Mouse (Mus musculus): ENCODE results near the gene Cse1l.

Gene Cse1l

DNA sequence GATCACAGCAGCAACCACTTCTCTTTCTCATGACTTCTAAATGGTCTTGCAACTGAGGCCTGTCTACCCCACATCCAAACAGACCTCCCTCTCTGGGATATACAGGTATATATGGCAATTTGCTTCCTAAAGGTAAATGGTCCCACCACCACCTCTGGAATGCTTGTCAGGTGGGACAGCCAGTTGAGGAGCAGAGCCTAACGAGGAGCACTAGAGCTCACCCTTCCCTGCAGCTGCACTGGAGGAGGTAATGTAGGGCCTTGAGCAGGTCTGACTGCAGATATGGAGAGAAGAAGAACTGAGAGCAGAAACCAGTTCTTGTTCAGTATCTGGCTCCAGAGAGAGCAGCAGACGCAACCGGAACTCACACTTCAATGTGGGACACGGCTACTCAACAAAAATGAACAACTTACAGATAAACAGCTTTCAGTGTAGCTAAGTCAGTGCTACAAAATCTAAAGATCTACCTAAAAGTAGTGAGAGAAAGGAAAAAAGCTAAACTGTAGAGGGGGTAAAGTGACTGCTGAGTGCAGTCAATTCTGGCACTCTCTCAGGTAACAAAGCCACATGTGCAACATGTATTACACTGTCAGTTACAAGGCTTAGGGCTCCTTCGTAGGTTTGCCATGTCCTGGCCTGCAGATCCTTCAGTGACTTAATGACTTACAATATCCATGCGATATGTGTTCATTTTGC is 68.5 kb downstream of the Cse1l start:
- DNase-seq (ENCODE audit: low spot score in 2 of 2), result no peak

DNA sequence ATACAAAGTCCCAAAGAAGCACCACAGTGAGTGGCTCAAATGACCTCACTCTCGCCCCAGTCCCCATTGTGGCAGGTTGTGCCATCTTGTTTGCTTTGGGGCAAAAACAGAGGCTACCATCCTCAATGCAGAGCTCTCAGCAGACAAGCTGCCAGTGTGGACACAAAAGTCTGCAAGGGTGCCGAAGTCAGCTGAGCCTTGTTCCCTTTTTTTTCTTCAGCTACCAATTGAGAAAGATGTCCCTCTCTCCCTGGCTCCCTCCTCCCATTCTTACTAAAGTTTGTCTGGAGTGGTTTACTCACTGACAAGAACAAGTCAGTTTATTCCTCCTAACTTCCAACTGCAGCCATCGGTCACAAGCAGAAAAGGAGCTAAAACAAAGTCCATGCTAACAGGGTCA is 70.5 kb downstream of the Cse1l start:
- DNase-seq (ENCODE audit: low spot score in 2 of 2), result no peak

DNA sequence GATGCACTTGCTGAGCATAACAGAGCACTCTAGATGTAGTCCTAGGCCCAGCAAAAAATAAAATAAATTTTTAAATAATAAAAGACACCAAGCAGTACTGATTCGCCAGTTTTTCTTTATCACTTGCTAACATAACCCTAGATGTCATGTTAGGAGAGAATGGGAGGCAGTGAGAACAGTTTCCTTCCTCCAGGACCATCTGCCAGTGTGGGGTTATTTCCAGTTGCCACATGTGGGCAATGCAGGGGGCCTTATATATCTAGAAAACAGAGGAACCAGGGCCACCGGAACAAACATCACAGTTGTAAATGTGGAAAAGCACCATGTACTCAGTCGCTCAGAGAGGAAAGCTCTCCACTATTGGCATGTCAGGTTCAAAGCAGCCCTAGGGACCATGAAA is 71.7 kb downstream of the Cse1l start:
- no peak for DNase-seq (ENCODE audit: low spot score in 2 of 2)

DNA sequence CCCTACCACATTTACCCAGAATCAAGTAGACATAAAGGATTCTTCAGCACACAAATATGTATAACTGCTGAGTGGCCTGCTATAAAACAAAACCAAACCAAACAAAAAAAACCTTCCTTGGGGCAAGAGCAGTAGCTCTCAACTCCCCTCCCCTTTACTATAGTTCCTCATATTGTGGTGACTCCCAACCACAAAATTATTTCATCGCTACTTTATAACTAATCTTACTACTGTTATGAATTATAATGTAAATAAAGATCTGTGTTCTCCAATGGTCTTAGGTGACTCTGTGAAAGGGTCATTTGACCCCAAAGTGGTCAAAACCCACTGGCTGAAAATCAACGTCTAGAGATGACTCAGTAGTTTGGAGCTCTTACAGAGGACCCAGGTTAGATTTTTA is 74.3 kb downstream of the Cse1l start:
- no peak for DNase-seq (ENCODE audit: low spot score in 2 of 2)

DNA sequence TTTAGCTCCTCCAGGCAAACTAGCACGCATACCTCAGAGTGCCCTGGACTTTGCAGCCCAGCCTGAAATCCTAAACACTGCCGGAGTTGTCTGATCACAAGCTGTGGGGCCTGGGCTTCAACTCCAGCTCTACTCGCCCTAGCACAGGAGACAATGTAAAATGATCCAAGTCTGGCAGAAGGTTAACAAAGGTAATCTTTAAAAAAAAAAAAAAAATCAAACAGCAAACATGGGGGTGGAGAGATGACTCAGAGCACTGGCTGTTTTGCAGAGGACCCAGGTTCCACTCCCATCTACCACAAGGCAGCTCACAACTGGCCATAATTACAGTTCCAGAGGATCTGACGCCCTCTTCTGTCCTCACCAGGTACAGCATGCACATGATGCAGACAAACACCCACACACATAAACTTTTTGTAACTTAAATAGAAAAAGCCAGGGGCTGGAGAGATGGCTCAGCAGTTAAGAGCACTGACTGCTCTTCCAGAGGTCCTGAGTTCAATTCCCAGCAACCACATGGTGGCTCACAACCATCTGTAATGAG is 77.6 kb downstream of the Cse1l start:
- no peak for DNase-seq (ENCODE audit: low spot score in 2 of 2)

DNA sequence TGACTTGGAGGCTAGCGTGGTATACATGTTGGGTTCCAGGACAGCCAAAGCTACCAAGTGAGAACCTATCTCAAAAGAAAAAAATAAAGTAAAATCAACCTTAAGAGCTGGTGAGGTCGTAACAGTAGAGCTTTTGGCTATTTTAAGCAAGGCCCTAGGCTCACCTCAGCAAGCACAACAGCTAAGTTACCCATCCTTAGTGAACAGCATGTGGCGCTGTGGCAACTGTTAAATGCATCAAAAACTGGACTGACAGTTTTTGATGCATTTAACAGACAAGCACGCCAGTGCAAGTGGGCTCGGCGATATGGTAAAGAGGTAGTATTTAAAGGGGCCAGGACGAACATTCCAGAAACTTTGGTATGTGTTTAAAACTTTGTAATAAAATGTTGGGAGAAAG is 85.0 kb downstream of the Cse1l start:
- no peak for DNase-seq (ENCODE audit: low spot score in 2 of 2)

DNA sequence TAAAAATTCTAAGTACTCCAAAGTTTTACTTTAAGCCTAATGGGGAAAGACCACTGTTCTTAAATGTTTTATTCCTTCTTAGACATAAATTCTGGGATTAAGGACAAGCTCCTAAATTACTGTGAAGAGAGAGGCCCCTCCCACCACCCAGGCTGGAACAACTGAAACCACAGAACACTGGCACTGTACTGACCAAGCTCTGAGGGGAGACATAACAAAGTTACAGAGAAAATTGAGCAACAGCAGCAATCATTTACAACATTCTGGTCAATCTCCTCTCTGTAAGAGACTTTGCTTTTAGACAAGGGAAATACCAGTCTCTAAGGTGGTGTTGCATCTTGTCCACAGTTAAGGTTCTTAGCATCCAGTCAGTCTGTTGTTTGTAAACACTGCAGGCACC is 86.1 kb downstream of the Cse1l start:
- no peak for DNase-seq (ENCODE audit: low spot score in 2 of 2)

DNA sequence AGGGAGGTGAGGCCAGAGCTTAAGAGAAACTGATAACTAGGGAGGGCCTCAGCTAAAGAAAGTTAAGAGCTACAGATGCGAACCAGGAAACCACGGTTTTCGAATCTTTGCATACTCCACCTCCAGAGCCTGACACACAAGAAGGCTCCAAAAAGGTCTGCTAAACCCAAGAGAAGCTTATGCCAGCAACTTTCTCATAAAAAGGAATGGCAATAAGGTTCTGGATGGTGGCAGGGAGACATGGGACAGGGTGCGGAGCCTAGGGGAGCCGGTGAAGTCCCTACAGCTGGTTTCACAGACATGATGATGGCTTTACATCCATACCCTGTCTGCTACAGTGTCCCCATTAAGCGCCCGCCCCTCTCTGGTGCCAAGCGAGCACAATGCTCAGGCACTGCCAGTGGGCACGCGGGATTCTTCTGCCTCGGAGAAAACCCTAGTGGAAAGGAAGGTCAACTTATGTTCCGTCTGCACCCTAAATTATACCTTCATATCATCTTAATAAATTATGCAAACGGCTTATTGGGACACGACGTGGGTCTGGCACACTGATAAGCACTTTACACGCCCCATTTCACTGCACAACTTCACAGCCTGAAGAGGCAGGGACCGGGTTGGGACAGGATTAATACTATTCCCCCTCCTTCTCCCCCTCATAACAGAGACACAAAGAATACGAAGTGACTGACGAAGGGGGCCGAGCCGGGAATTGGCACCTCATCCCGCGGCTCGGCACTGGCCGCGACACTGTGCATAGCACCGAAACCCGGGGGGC is 89.4 kb downstream of the Cse1l start:
- peak in 1 of 2 experiments; percentile 16 for DNase-seq (ENCODE audit: low spot score in 2 of 2)

Data from right cerebral cortex, postnatal 36 days (tissue).